Mouse (Mus musculus) B cell, adult 2 months (primary cell): ENCODE data around the gene Boc.

Source experiments
- DNase-seq, 2 experiments: peaks; one replicate each; pipeline ENCODE4 v3.0.0; 2022

Gene Boc

DNA sequence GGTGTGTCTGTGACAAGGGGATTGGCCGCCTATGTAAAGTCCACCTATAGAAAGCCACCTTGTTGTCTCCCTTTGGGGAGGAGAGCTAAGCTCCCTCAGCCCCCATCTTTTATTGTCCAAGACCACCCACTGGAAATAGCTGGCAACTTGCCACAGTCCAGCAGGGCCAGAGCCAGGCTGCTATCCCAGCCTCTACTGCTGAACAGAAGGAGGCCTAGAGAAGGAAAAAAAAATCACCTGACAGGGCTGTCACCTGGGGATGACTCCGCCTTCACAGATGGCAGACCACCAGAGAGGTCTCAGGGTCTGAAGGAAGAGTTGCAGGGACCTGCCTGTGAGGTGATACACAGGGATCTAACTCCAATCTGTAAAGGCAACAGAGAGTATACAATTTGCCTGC, 6.7 kb downstream of the Boc start:
- no peak for DNase-seq

DNA sequence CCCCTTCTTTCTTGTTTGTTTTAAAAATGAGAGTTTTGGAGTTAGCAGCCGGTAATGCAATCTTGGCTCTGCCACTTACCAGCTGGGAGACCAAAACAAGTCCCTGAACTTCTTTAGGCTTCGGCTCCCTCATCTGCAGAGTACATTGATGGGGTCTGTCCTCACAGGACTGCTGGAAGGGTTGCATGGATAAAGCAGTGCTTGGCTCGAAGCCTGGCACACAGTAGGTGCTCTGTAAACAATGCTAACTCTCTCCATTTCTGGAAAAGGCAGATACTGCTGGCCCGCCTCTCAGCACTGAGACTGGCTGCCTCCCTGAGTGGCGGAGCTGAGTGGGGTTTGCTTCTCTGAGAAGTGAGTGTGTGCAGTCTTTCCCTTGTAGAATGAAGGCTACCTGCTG, 7.2 kb downstream of the Boc start:
- DNase-seq = no peak

DNA sequence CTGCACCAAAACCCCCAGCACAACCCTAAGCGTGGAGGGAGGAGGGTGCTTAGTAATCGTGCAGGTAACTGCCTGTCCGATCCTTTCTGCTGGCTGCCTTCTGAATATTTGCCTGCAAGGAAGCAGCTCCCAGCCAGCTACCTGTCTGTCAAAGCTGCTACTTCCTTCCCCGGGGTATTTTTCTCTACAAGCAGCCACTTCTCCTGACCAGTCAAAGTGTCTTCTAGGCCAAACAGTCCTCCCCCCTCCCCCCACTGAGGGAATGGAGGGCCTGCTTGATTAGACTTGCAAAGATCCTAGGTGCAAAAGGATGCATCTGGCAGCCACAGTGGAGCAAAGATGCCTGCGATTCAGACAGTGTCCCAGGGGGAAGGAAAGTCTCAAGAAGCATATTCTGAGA, 7.9 kb downstream of the Boc start:
- no peak for DNase-seq

DNA sequence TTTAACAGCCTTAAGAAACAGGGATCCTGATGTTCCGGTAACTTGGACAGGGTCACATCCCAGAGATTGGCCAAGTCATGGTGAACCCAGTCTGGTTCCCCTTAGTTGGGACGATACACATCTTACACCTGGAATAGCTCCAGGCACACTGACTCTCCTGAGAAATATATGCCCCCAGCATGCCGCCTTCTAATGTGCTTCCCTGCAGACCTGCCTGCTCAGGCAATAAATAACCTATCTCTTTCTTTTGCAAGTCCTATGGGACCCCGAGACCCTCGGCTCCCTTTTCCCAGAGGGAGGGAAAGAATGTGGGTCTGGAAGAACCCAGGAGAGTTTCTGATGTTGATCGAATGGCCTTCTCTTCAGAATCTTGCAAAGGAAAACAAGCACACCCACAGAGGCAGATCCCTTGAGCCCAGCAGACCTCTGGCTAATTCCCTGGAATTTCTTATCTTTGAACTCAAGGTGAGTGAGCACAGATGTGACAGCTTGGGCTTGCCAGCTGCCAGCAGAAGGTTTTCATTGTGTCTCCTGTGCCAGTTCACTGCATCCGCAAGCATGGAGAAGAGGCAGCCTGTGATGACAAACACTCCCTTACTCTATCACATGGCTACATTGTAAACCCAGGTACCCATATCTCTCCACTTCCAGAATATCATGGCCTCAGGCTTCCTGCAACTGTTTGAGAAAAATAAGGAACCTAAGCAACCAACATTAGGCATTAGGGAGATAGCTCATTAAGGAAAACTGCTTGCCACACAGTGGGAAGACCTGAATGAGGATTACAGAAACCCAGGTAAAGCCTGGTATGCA, 8.6 kb downstream of the Boc start:
- no peak for DNase-seq

DNA sequence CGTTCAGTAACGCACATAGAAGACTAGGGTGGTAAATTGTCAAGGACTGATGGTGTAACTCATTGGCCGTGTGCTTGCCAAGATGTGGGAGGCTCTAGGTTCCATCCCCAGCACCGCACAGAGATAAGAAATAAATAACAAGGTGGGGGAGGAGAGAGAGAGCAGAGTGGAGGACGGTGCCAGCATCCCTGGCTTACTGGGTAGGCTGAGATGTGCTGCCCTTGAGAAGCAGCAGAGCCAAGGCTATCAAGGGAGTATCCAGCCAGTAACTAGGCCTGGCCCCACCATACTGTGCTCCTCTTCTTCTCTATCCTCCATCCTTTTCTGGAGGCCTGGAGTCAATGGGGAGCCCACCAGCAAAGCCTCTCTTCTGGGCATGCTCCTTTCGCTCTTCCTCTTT, 9.3 kb downstream of the Boc start:
- DNase-seq = no peak

DNA sequence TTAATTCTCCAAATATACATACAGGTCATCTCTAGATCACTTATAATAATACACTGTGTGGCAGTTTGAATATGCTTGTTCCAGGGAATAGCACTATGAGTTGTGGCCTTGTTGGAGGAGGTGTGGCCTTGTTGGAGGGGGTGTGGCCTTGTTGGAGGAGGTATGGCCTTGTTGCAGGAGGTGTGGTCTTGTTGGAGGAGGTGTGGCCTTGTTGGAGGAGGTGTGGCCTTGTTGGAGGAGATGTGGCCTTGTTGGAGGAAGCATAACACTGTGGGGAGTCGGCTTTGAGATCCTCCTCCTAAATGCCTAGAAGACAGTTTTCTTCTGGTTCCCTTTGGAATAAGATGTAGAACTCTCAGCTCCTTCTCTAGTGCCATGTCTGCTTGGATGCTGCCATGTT, 10.7 kb downstream of the Boc start:
- no peak for DNase-seq

DNA sequence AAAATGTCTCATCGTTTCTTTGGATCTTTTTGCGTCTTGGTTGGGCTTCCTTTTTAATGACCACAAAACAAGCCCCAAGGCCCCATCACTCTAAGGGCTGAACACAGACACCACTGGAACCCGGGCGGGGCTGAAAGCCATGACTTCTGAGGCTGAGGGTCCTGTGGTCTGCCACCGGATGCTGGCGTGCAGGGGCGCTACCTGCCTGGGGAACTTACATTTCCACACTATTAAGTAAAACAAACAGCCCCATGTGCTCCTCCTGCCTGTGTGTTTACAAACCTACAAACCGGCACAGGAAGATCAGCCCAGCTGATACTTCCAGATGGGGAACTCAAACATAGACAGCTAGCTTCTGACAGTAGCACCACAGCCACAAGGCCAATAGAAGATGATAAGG, 11.9 kb downstream of the Boc start:
- DNase-seq = no peak

DNA sequence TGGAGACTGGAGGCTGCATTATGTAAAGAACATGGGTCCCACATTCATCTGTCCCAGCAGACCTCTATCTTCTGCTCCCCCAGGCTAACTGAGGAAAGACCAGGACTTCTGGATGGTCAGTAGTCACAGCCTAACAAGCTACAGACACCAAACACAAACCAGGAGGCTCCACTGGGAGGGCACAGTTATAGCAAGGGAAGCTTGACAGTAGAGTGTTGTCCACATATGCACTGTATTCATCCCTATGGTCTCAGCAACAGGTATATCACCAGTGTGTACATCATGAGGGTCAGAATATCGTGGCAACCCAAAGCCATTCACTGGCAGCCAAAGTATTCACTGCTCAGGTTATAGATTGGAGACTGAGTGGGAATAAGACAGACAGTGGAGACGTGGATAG, 12.8 kb downstream of the Boc start:
- no peak for DNase-seq

DNA sequence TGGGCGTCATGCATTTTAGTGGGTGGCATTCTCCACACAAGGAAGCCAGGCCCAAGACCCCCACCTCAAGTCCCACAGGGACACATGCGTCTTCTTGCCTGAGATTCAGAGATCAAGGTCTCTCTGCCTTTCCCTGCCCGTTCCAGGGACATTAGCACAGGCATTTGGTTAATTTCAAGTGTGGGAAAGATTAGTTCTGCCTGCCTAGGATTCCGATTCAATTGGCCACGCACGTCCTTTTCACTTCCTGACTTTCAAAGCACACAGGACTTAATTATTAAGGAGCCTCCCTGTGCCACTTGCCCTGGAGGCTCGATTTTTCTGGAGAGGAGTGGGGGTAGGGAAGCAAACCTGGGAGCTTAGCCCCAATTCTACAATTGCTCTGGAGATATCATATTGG, 13.5 kb downstream of the Boc start:
- DNase-seq = no peak

DNA sequence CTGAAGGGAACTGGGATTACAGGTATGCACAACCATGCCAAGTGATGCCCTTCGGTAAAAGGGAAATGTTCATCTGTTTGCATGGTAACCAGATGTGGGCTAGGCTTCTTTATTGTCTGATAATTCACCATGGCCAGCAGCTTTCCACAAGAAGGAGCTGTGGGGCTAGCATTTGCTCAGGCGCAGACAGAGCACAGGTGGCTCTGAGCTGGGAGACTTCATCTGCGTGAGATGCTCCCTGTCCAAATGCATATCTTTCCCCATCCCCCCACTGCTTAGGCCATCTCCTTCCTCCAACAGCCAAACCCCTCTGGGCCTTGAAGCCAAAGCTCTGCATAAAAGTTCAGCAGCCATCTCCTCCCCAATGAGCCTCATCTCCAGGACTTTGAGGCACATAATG, 15.6 kb downstream of the Boc start:
- no peak for DNase-seq

DNA sequence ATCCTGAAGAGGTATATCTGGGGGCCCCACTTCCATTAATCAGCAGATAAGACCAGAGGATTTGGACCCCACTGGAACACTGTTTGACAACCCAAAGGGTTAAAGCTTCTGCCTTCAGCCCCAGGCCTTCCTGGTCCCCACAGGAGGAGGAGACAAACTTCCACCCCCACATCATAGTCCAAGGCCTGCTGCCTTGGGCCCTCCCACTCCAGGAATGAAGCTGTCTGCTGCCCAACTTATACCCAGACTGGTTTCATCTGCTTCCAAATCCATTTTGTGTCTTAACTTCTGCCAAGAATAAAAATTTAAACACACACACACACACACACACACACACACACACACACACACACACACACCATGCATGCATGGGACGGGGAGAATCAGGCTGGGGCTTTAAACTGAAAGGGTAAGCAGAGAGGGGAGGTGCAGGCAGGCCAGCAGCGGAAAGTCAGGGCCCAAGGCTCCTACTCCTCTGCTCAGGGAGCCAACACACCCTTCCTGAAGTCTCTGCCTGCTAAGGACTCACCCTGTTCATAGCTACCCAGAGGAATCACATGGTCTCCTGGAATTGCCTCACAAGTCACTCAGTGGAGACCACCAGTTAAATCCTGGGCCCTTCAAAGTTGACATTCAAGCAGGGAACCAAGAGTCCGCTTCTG, 16.5 kb downstream of the Boc start:
- DNase-seq = no peak

DNA sequence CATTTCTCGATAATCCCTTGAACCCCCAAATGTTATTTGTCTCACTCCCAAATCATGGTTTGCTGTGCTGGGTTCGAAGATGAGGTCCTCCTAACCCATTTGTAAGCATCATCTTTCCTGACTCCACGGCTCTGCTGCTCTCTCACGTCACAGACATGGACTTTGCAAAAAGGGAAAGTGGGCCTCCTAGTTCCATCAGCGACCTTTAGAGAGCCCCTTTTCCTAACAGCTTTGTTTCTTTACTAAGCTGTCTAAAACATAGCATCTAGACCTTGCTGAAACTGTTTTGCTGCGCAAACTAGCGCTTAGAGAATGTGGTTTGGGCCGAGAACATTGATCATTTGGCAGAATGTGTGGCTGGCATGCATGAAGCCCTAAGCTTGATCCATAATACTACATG, 19.1 kb downstream of the Boc start:
- no peak for DNase-seq

DNA sequence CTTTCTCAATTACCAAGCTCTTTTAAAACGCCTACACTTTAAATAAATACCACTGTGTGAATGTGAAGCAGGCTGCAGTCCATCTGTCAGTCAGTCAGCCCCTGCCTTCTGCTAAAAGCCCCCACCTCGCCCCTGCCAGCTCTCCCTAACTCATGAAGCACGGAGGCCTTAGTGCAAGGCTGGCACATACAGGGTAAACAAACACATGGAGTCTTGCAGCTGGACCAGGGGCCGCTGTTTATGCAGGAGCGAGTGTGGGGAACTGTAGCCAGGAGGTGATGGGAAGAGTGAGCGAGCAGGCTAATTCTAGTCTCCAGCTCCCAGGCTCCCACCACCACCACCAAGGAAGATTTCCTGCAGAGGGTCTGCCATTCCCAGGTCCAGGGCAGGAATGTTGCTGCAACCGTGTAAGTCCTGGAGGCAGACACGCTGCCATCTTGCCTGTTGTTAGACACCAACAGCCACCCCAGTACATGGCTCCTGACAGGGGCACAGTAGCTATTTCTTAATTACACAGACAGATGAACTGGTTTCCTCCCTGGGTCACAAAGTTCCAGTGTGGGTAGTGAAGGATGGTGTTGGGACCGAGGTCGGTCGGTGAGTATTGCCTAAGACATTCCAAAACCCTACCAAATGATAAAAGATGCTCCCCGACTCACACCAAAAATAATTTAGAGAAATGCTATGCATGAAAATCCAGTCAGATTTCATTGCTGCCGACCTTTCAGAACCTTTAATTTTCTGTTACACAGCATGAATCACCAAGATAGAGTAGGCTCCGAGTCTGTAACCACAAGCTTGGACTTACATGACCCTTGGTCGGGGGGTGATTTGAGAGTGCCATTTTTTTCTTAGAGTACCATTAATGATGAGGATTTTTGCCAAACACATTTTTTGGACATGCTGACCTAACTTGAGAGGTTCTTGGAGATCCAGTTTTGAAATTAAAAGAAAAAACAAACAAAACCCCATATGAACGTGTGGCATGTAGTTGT, 20.0 kb downstream of the Boc start:
- no peak for DNase-seq

DNA sequence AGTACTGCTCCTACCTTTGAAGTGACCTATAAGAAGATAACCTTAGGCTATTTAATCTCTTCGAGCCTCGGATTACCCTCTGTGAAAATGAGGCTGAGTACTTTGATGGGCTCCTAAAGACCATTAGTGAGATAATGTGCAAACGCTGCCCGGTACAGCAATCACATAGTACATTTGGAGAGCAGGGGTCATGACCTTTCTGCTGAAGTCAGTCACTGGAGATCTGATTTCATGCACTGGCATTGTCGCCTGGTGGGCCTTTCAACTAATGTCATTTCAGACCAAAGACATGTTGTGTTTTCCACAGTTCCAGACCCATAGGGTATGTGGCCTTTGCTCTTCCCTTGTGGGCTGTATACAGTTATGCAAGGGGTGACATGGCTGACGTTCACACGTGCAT, 24.6 kb downstream of the Boc start:
- no peak for DNase-seq

DNA sequence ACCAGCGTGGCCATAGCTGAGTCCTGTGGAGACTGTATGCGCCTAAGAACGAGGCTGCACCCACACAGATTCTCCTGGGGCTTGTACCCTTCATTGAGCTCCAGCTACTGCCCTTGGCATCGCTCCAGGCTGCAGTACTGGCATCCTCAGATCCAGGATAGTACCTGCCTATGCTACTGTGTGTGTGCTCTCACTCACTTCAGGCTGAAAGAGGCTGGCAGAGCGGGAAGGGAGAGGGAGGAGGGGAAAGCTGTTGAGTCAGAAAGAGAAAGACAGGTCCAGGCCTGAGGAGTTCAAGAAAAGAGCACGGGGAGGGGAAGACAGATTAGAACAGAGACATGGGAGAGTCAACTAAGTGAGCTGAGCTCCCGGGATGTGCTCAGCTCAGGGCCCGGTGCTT, 25.2 kb downstream of the Boc start:
- no peak for DNase-seq

DNA sequence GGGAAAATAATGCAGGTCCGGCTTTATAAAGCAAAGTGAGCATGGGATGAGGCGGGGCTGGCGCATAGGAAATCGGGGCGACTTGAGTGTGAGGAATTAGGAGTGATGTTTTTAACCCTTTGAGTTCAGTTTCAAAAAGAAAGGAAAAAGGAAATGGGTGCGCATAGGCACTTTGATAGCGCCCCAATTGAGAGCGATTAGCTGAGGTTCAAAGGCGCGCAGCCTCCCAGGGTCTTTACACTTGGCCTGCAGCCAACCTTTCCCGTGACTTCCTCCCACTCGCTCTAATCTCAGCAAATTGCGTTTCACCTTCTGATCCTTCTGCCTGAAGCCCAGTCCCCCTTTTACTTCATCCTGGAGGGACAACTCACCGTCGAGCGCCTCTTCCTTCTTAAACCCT, 25.8 kb downstream of the Boc start:
- DNase-seq = no peak

DNA sequence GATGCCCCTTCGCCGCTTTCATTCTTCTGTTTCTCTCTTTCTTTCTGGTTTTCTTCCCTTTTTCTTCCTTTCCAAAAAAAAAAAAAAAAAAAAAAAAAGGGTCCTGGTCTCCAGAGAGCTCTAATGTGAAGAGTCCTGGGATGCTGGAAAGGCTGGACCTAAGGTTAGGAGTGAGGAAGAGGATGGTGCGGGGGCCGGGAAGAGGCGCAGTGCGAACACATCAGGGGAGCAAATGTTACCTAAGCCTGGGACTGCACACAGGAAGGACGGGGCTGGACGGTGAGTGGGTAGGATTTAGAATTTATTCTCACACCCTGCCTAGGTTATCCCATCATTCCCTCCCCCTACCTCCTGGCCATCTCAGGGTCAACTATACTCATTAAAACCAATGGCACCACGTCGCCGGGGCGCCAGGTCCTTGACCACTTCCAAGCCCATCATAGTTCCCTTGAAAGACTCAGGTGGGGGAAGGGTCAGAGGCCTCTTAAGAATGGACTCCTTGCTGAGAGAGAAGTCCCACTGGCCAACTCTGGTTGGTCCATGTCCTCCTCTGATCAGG, 27.4 kb downstream of the Boc start:
- no peak for DNase-seq

DNA sequence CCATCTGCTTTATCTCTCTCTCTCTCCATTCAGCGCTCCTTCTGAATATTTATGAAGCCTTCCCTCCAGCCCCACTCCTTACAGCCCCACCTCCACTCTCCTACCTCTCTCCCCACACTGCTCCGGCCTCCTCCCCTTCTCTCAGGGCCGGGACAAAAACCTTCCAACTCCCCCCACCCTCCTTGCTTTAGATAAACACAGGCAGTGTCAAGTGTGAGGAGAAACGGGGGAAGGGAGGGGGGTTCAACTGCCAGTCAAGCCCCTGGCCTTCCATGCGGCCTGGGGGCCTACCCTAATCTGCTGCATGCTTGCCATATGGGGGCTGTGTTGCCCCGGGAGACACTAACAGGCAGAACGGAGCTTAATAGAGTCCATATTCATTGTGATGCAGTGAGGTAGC, 27.9 kb downstream of the Boc start:
- no peak for DNase-seq

DNA sequence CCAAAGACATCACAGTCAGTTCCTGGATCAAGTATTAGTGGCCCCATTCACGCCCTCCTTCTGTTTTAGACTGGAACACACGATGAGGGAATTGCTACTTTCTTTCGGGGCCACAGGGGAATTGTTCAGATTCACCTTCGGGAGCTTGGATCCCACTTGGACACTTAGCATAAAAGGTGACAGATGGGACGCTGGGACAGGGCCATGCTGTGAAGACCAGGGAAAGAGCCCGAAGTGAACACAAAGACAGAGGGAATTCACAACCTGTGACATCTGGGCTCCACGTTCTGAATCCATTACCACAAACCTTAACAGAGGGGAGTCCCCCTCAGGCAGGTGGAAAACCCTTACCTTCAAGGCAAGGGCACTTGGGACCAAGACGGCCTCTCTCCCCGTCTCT, 28.5 kb downstream of the Boc start:
- DNase-seq = no peak

DNA sequence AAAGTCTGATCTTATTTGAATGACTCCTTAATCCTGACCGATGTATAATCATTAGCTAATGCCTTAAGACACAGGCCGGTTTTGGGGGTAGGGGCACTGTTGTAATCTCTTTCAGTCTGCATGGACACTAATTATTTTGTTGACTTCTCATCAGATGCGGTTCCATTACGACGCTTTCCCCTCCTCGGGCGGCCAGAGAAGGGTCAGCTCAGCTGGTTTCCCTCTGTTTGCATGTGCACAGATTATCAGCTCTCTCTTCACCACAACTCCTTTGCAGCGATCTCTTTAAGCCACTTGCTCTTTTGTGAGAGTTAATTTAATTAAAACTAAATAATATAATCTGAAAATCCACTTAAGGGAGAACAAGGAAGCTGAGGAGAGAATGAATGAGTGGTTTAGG, 29.0 kb downstream of the Boc start:
- DNase-seq = no peak

DNA sequence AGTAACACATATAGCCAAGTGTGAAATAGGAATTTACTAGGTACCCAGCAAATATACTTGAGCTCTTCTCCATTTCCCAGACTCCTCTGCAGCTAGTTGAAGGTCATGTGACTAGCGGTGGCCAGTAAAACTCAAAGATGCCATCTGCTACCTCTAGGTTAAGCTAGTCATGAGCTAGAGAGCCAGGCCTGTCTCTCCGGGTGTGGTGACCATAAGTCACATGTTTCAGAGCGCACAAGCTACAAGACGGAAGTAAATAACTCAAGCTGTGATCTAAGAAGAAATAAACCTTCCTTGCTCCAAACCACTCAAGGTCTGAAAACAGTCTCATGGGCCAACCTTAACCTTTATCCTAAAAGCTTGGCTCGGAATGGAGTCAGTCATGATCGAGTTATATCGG, 29.7 kb downstream of the Boc start:
- DNase-seq = no peak

DNA sequence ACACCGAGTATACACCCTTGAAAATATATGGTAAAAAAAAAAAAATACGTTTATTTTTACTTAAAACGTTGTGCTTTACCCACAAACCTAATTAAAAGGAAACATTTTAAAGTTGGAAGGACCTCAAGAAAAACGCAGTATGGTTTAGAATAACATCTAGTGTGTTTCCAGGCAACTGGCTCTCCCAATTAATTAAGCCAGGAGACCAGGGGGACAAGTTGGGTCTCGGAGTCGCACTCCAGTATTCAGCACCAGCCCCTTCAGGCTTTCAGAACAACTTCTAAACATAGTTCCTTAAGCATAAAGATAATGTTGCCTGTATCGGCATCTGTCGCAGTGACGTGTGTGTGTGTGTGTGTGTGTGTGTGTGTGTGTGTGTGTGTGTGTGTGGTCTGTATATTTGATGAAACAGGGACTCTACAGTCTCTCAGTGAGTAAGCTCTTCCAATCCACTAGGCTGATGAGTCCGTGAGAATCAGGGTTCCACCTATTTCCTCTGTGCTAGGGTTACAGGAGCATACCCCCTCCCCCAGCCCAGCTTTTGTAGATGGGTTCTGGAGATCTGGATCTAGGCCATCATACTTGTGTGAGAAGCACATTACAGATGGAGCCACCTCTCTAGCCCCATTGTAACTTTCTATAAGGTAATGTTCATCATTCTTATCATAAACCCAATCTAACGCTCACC, 31.3 kb downstream of the Boc start:
- DNase-seq = no peak

DNA sequence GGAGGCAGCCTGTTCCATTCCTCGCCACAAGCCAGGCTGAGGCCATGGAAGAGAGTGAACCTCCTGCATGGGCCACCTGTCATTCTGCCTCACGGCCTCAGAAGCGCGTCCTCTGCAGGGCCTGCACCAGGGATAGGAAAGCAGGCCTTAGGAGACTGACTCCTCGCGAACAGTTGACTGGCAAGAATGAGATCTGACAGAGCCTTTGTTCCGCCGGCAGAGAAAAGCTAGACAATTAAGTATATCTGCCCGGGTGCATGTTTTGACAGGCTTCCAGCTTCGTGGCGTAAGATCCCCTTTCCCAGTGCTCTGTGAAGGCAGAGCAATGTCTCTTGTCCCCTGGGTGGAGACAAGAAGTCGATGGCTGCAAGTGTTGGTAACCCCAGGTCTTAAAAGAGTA, 32.0 kb downstream of the Boc start:
- DNase-seq = no peak
